Mouse (Mus musculus) liver, adult 2 months (tissue): ENCODE results near the gene Mcu.

Source experiments
- CTCF ChIP-seq: fragments of 200-500 bp; IDR thresholded peaks from 2 replicates; pipeline ENCODE4 v1.5.1; 2011; ENCODE audit warnings: low read depth, low read length, control low read depth
- POLR2A ChIP-seq: fragments of 200-500 bp; IDR thresholded peaks from 2 replicates; pipeline ENCODE4 v1.6.1; 2011; ENCODE audit warnings: low read length, control low read depth; ENCODE audit not compliant: insufficient read depth; ENCODE audit errors: extremely low read depth

DNA sequence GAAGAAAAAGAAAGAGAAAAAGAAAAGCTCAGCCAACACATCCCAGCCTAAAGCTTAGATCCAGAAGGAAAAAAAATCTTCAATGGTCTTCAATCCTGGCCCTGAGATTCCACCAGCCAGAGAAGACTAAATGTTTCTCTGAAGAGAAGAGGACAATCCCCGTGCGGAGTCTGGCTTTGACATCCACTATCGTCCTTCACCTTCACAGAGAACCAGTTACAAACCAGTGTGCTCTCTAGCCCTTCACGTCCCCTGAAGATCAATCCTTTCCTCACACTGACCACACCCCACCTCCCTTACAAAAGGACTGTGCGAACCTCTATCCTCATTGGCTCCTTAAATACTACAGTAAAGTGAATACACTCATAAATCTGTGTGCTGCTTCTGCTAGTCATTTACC is 56.4 kb downstream of the Mcu start:
- TF ChIP-seq CTCF: no peak
- TF ChIP-seq POLR2A: no peak
